In genomic region chr6:124953991-124954715, GRCm38 (mm10) we compare ENCODE assay signal across 27 mouse cellular contexts. TPM values are rescaled to one million over a fixed set of nuclear protein-coding genes. Genes with fewer than 3 reads are reported as not detected.
DNase-seq lines count a peak whose midpoint lies in the region; ATAC-seq and TF ChIP-seq lines count a peak whose summit lies in the region.
"Had no signal": no experiment of that assay in that cellular context is flagged by ENCODE, and none has a peak within 500 bp of the region (broad histone marks: within the 10 kb centered on the region; RNA-seq: fewer than 3 reads in every experiment).

No protein-coding gene starts in this region.

- no peak overlapping the region for H3K9ac ChIP-seq in lung, embryonic 14.5 days
- no peak overlapping the region for H3K9ac ChIP-seq in ES-E14 (ENCODE audit: insufficient read depth, low read depth, low read length, poor library complexity, severe bottlenecking)
- H3K9ac ChIP-seq: embryonic facial prominence, embryonic 13.5 days; embryonic facial prominence, embryonic 15.5 days; forebrain, embryonic 12.5 days had no signal

- TF ChIP-seq CTCF in lung, embryonic 14.5 days (IDR thresholded peaks at IDR 0.05; ENCODE audit: low read depth): no peak

- WGBS in lung, embryonic 14.5 days: 88% methylated on average over 2 of the region's 2 CpGs
- 86% methylated on average over 2 of the region's 2 CpGs for WGBS in midbrain, embryonic 10.5 days

- DNase-seq in lung, embryonic 14.5 days: no peak
- no peak for DNase-seq in lung, postnatal 10 days
- DNase-seq in ES-E14 (ENCODE audit: low read depth, low spot score) (no peak), ZHBTc4 (ENCODE audit: low read depth, low spot score) (peak; percentile 89)
- no peak for DNase-seq in midbrain, embryonic 10.5 days (ENCODE audit: low spot score)
- no peak for DNase-seq in layer of hippocampus, adult 9-10 months (ENCODE audit: low spot score)
- DNase-seq: adrenal gland, adult 2 months; adrenal gland, postnatal 10 days; adrenal gland, postnatal 25 days; B cell, adult 2 months; cerebellum, adult 11 months; cerebellum, adult 18-20 months; cerebellum, adult 8-10 months; cerebellum, adult 9-11 months; cerebellum, postnatal 14 days; cerebellum, postnatal 36 days; embryo, embryonic 11 days had no signal

- no peaks in the 10 kb centered on the region for H3K27me3 ChIP-seq in lung, embryonic 14.5 days (ENCODE audit: insufficient read depth, low read length)
- H3K27me3 ChIP-seq in midbrain, embryonic 10.5 days (ENCODE audit: low read depth, poor library complexity, severe bottlenecking): no peaks in the 10 kb centered on the region
- H3K27me3 ChIP-seq: CH12.LX; embryonic facial prominence, embryonic 13.5 days; embryonic facial prominence, embryonic 15.5 days; forebrain, embryonic 12.5 days had no signal

- no peak overlapping the region for H3K27ac ChIP-seq in lung, embryonic 14.5 days (ENCODE audit: low read depth)
- H3K27ac ChIP-seq in ES-E14 (ENCODE audit: insufficient read depth, low read depth, low read length, poor library complexity, severe bottlenecking): peak overlapping the region; percentile 99
- no peak overlapping the region for H3K27ac ChIP-seq in midbrain, embryonic 10.5 days (replicated peaks)
- H3K27ac ChIP-seq: embryonic facial prominence, embryonic 13.5 days; embryonic facial prominence, embryonic 15.5 days; forebrain, embryonic 10.5 days; forebrain, embryonic 12.5 days had no signal

- no peak overlapping the region for H3K4me3 ChIP-seq in lung, embryonic 14.5 days (ENCODE audit: low read depth, low read length)
- H3K4me3 ChIP-seq in ES-E14 (ENCODE audit: insufficient read depth in 1 of 2, low read depth in 1 of 2, low read length in 2 of 2, poor library complexity in 1 of 2, severe bottlenecking in 1 of 2): no peak overlapping the region
- no peak overlapping the region for H3K4me3 ChIP-seq in midbrain, embryonic 10.5 days
- H3K4me3 ChIP-seq: embryonic facial prominence, embryonic 13.5 days; embryonic facial prominence, embryonic 15.5 days; erythroblast, embryonic 14.5 days; forebrain, embryonic 10.5 days; forebrain, embryonic 12.5 days had no signal

- peaks cover 25% of the 10 kb centered on the region for H3K36me3 ChIP-seq in lung, embryonic 14.5 days (ENCODE audit: insufficient read depth)
- peaks cover 31% of the 10 kb centered on the region for H3K36me3 ChIP-seq in ES-E14 (ENCODE audit: control insufficient read depth, insufficient read depth, low read length, poor library complexity, severe bottlenecking)
- peaks cover 42% of the 10 kb centered on the region for H3K36me3 ChIP-seq in midbrain, embryonic 10.5 days

- in situ Hi-C loops in ES-E14 (cut with MboI; ENCODE audit: low sequenced_read_pairs in 2 of 2, unreplicated experiment in 2 of 2): no loop called here

- H3K4me2 ChIP-seq in lung, embryonic 14.5 days: no peak overlapping the region
- H3K4me2 ChIP-seq: embryonic facial prominence, embryonic 13.5 days; embryonic facial prominence, embryonic 15.5 days; forebrain, embryonic 12.5 days had no signal

- no peaks in the 10 kb centered on the region for H3K9me3 ChIP-seq in lung, embryonic 14.5 days (ENCODE audit: low read depth, low read length)
- peaks cover 9% of the 10 kb centered on the region for H3K9me3 ChIP-seq in ES-E14 (ENCODE audit: control insufficient read depth, insufficient read depth, low read depth, low read length)
- peaks cover 11% of the 10 kb centered on the region for H3K9me3 ChIP-seq in midbrain, embryonic 10.5 days (replicated peaks)
- H3K9me3 ChIP-seq: embryonic facial prominence, embryonic 13.5 days; embryonic facial prominence, embryonic 15.5 days; forebrain, embryonic 12.5 days had no signal

- H3K4me1 ChIP-seq in lung, embryonic 14.5 days (ENCODE audit: insufficient read depth): no peaks in the 10 kb centered on the region
- peaks cover 0 to 2% of the 10 kb centered on the region in 2 experiments; a peak in 1 of 4 replicates for H3K4me1 ChIP-seq in ES-E14 (ENCODE audit: control insufficient read depth in 2 of 2, insufficient read depth in 2 of 2, low read length in 2 of 2, poor library complexity in 1 of 2)
- no peaks in the 10 kb centered on the region for H3K4me1 ChIP-seq in midbrain, embryonic 10.5 days
- H3K4me1 ChIP-seq: embryonic facial prominence, embryonic 13.5 days; embryonic facial prominence, embryonic 15.5 days; forebrain, embryonic 10.5 days; forebrain, embryonic 12.5 days had no signal

- ATAC-seq in lung, embryonic 14.5 days (ENCODE audit: insufficient read depth): peak; percentile 28; the same call in 1 of the 2 replicates
- ATAC-seq: CD4-positive, CD25-positive, alpha-beta regulatory T cell, adult 4 months; forebrain, embryonic 14.5 days; forebrain, embryonic 16.5 days had no signal

TF ChIP-seq in ES-E14, 5 proteins besides CTCF, POLR2A, EP300 and RAD21:
- no peak for TF ChIP-seq ZC3H11A (IDR thresholded peaks at IDR 0.05; ENCODE audit: borderline replicate concordance, low read depth, low read length)
- peak; percentile 37; the same call in 1 of the 2 replicates for TF ChIP-seq MAFK (IDR thresholded peaks at IDR 0.05; ENCODE audit: insufficient read depth, low read depth, low read length)
- no peak for TF ChIP-seq HCFC1 (IDR thresholded peaks at IDR 0.05; ENCODE audit: borderline replicate concordance, insufficient read depth, low read length)

RNA-seq across cellular contexts. Expression of gene Cops7a, which starts 11.2 kb away (rescaled TPM):
- 147 and 155 TPM in 2 replicates for polyA plus RNA-seq in lung, embryonic 14.5 days (2014; fragmentation: Nextera tagmentation; extraction: Ambion mirVana)
- total RNA-seq in ES-E14 (2012; rRNA removed): 138 and 141 TPM in 2 replicates
- 140 and 142 TPM in 2 replicates for polyA plus RNA-seq in midbrain, embryonic 10.5 days (2016; fragmentation: Nextera tagmentation; extraction: Ambion mirVana)

RNA-seq across cellular contexts. Expression of gene Mlf2, which starts 23.0 kb away (rescaled TPM):
- polyA plus RNA-seq in lung, embryonic 14.5 days (2014; fragmentation: Nextera tagmentation; extraction: Ambion mirVana): 390 and 401 TPM in 2 replicates
- 179 and 196 TPM in 2 replicates for total RNA-seq in ES-E14 (2012; rRNA removed)
- 428 and 435 TPM in 2 replicates for polyA plus RNA-seq in midbrain, embryonic 10.5 days (2016; fragmentation: Nextera tagmentation; extraction: Ambion mirVana)

RNA-seq across cellular contexts. Expression of gene Ptms, which starts 34.2 kb away (rescaled TPM):
- 377 and 442 TPM in 2 replicates for polyA plus RNA-seq in lung, embryonic 14.5 days (2014; fragmentation: Nextera tagmentation; extraction: Ambion mirVana)
- 66.7 and 67.4 TPM in 2 replicates for total RNA-seq in ES-E14 (2012; rRNA removed)
- polyA plus RNA-seq in midbrain, embryonic 10.5 days (2016; fragmentation: Nextera tagmentation; extraction: Ambion mirVana): 261 and 296 TPM in 2 replicates

RNA-seq across cellular contexts. Expression of gene Pianp, which starts 42.3 kb away (rescaled TPM):
- 0.39 and 0.59 TPM in 2 replicates for polyA plus RNA-seq in lung, embryonic 14.5 days (2014; fragmentation: Nextera tagmentation; extraction: Ambion mirVana)
- 2.9 and 6.1 TPM in 2 replicates for total RNA-seq in ES-E14 (2012; rRNA removed)
- 0.81 and 2.1 TPM in 2 replicates for polyA plus RNA-seq in midbrain, embryonic 10.5 days (2016; fragmentation: Nextera tagmentation; extraction: Ambion mirVana)
- total RNA-seq: common myeloid progenitor, adult 5-6 weeks had no signal
- polyA plus RNA-seq: erythroblast, embryonic 14.5 days had no signal

RNA-seq across cellular contexts. Expression of gene Lag3, which starts 42.6 kb away (rescaled TPM):
- 1.4 and 2.2 TPM in 2 replicates for polyA plus RNA-seq in lung, embryonic 14.5 days (2014; fragmentation: Nextera tagmentation; extraction: Ambion mirVana)
- total RNA-seq in ES-E14 (2012; rRNA removed): 1.0 and 1.2 TPM in 2 replicates
- polyA plus RNA-seq in midbrain, embryonic 10.5 days (2016; fragmentation: Nextera tagmentation; extraction: Ambion mirVana): 1.0 and 1.5 TPM in 2 replicates
- polyA plus RNA-seq: erythroblast, embryonic 14.5 days had no signal
